Mouse (Mus musculus) layer of hippocampus, adult 18-20 months (tissue): ENCODE results near the gene Olfr384. TPM values are rescaled to one million over a fixed set of nuclear protein-coding genes. Genes with fewer than 3 reads are reported as not detected.
"Not testable (repeated sequence)": the region's sequence is repeated elsewhere in the genome, so short reads cannot be mapped to it uniquely, and the experiment has no call there.

Experiments used
- DNase-seq, 2 experiments: peaks; one replicate each; pipeline ENCODE4 v3.0.0; 2022; ENCODE audit warnings: low spot score in 2 of 2
- long read RNA-seq: library from polyadenylated mRNA; stranded (forward); transcript quantifications from one replicate; pipeline ENCODE4 v2.0.0, GENCODE M21; 2021
- total RNA-seq, 2 experiments: library from RNA; stranded (reverse); gene quantifications; 2 replicates each; pipeline ENCODE4 v1.2.3; 2021

The Olfr384 gene
- not detected for total RNA-seq
- long read RNA-seq, result 0 reads

DNA sequence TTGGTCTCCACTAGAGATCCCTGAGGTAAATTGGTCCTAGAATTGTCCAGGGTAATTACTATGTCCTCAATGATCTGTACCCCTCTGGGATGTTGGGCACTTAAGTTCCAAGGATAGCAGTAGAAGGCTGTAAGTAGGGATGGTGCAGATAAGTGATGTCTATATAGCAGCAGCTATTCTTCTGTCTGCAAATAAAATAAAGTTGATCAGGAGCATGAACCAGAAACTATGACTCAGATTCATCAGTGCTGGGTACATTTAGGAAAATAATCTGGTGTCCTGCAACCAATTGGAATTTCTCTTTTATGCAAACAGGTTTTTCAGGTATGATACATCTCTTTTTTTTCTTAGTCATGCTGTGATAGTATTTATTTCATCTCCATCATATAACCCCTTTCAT, at the start of gene Olfr384:
Olfr384 (plus strand) TSS at position 301 of the 400 bp plus-strand sequence.
- no peak for DNase-seq

DNA sequence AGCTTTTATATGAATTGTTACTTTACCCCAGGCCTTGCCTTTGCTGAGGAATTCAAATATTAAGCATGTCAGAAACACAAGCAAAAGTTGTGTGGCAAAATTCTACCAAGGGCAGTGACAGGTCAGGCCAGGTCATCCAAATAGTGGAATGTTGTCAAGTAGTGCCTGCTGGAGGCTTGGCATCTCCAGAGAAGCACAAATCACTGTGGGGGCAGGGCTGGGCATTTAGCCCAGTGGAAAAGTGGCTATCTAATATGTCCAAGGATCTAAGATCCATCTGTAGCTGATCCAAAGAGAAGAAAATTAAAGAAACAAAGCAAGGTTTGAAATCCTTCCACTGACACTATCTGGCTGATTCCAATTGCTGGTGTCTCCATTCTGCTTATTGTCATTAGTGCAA, 18.5 kb upstream of the Olfr384 start:
- DNase-seq, result no peak

- not testable (repeated sequence) for DNase-seq
Measured at GRCm38 (mm10) chr11:73583188-73583587, 15.2 kb upstream of the Olfr384 start.

DNA sequence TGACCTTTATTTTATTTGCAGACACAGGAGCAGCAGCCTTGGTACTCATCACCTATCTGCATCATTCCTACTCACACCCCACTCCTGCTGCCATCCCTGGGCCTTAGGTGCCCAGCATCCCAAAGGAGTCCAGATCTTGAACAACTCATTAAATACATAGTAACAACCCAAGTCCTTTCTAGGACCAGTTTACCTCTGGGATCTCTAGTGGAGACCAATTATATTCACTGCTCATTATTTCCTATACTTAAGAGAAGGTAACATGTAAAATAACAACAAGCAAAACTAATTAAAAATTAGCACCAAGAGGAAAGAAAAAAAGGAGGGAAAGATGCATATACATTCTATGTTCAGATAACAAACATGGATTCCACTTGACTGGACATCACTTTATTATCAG, 5.5 kb upstream of the Olfr384 start, which contains the start of gene Olfr385:
Olfr385 (minus strand) TSS at position 101 of the 400 bp plus-strand sequence.
- DNase-seq, result no peak

Other genes starting within 250 kb of the Olfr384 start
- not detected for gene Olfr20, start 247.8 kb upstream of the Olfr384 start, total RNA-seq
- gene Olfr376, start 227.3 kb upstream of the Olfr384 start, total RNA-seq, result not detected
- not detected for gene Olfr1, start 199.0 kb upstream of the Olfr384 start, total RNA-seq
- gene Olfr378, start 170.1 kb upstream of the Olfr384 start, total RNA-seq, result not detected
- not detected for gene Olfr380, start 141.1 kb upstream of the Olfr384 start, total RNA-seq
- not detected for gene Olfr381, start 107.0 kb upstream of the Olfr384 start, total RNA-seq
- not detected for gene Olfr382, start 81.4 kb upstream of the Olfr384 start, total RNA-seq
- gene Olfr385, start 5.6 kb upstream of the Olfr384 start, total RNA-seq, result not detected
- gene Zfp735, start 90.2 kb downstream of the Olfr384 start, total RNA-seq, result not detected
- not detected for gene Olfr389, start 182.1 kb downstream of the Olfr384 start, total RNA-seq
- gene Olfr390, start 184.4 kb downstream of the Olfr384 start, total RNA-seq, result not detected
- not detected for gene Olfr391-ps, start 204.5 kb downstream of the Olfr384 start, total RNA-seq
- gene Olfr392, start 218.5 kb downstream of the Olfr384 start, total RNA-seq, result not detected